Mouse (Mus musculus) ES-E14 (cell line): ENCODE results near the gene Lta. TPM values are rescaled to one million over a fixed set of nuclear protein-coding genes. Genes with fewer than 3 reads are reported as not detected.

Experiments used
- DNase-seq: peaks from one replicate; pipeline ENCODE4 v3.0.0-alpha.2; 2013; ENCODE audit warnings: low read depth, low spot score
- H3K27ac ChIP-seq: 2 replicates; pipeline ENCODE4 v1.5.1; 2012; ENCODE audit warnings: low read depth, mild to moderate bottlenecking, low read length, moderate library complexity, mixed read lengths; ENCODE audit not compliant: poor library complexity, insufficient read depth, severe bottlenecking
- H3K36me3 ChIP-seq: 2 replicates; pipeline ENCODE4 v1.6.1; 2012; ENCODE audit warnings: mild to moderate bottlenecking, low read length, moderate library complexity, mixed read lengths; ENCODE audit not compliant: control insufficient read depth, poor library complexity, insufficient read depth, severe bottlenecking
- H3K4me1 ChIP-seq, 2 experiments: fragments of 150-350 bp in 1 of 2; sonication (generic) in 1 of 2; 2 replicates each; pipeline ENCODE4 v1.6.1; 2012; ENCODE audit warnings: low read length in 2 of 2, mild to moderate bottlenecking in 1 of 2, mixed read lengths in 1 of 2; ENCODE audit not compliant: control insufficient read depth in 2 of 2, insufficient read depth in 2 of 2, poor library complexity in 1 of 2
- H3K4me3 ChIP-seq, 2 experiments: fragments of 150-350 bp in 1 of 2; sonication (generic) in 1 of 2; 2 replicates each; pipeline ENCODE4 v1.5.1; 2012; ENCODE audit warnings: low read length in 2 of 2, low read depth in 1 of 2, mild to moderate bottlenecking in 1 of 2, mixed read lengths in 1 of 2; ENCODE audit not compliant: insufficient read depth in 1 of 2, poor library complexity in 1 of 2, severe bottlenecking in 1 of 2
- H3K9ac ChIP-seq: 2 replicates; pipeline ENCODE4 v1.6.1; 2012; ENCODE audit warnings: low read depth, mild to moderate bottlenecking, low read length, mixed read lengths; ENCODE audit not compliant: poor library complexity, insufficient read depth, severe bottlenecking
- H3K9me3 ChIP-seq: fragments of 150-350 bp; sonication (generic); 2 replicates; pipeline ENCODE4 v1.6.1; 2012; ENCODE audit warnings: low read depth, mild to moderate bottlenecking, low read length; ENCODE audit not compliant: control insufficient read depth, insufficient read depth
- CHD2 ChIP-seq: IDR thresholded peaks from 2 replicates; pipeline ENCODE4 v1.6.1; 2014; ENCODE audit warnings: mild to moderate bottlenecking, low read depth, low read length, inconsistent platforms
- HCFC1 ChIP-seq: IDR thresholded peaks from 2 replicates; pipeline ENCODE4 v1.6.1; 2012; ENCODE audit warnings: low read length, inconsistent platforms, borderline replicate concordance; ENCODE audit not compliant: insufficient read depth
- MAFK ChIP-seq: IDR thresholded peaks from 2 replicates; pipeline ENCODE4 v1.6.1; 2014; ENCODE audit warnings: mild to moderate bottlenecking, low read depth, low read length, inconsistent platforms; ENCODE audit not compliant: insufficient read depth
- ZC3H11A ChIP-seq: IDR thresholded peaks from 2 replicates; pipeline ENCODE4 v1.6.1; 2012; ENCODE audit warnings: low read depth, mild to moderate bottlenecking, inconsistent platforms, low read length, borderline replicate concordance
- ZNF384 ChIP-seq: IDR thresholded peaks from 2 replicates; pipeline ENCODE4 v1.6.1; 2012; ENCODE audit warnings: low read depth, low read length, inconsistent platforms
- in situ Hi-C, 2 experiments: fragments of 600-800 bp; cut with MboI; formaldehyde crosslinking; loops; one replicate each; pipeline ENCODE4 v1.15.1; 2025; ENCODE audit warnings: low sequenced_read_pairs in 2 of 2, inconsistent platforms in 1 of 2; ENCODE audit not compliant: unreplicated experiment in 2 of 2
- total RNA-seq: library from RNA; depleted of rRNA; stranded (reverse); fragments of 300-350 nt; gene quantifications from 2 replicates; pipeline ENCODE4 v1.2.3, GENCODE M21; 2012

Gene Lta
- total RNA-seq, 1 experiment: 0.13 TPM

- DNase-seq: no peak
- in situ Hi-C loops: no loop called here
- Histone ChIP-seq H3K27ac (no peak overlapping the region), H3K4me3 (no peak overlapping the region), H3K9ac (no peak overlapping the region), H3K36me3 (peaks cover 94% of the 10 kb centered on the region), H3K9me3 (no peaks in the 10 kb centered on the region), H3K4me1 (peaks cover 2 to 27% of the 10 kb centered on the region in 2 experiments; a peak in 2 of 4 replicates)
- no peak for TF ChIP-seq CHD2
- no peak for TF ChIP-seq ZNF384
- TF ChIP-seq MAFK: no peak
- no peak for TF ChIP-seq ZC3H11A
- no peak for TF ChIP-seq HCFC1
These were observed 43.8 kb upstream of the Lta start for GRCm38 (mm10) chr17:35248986-35249385.

DNA sequence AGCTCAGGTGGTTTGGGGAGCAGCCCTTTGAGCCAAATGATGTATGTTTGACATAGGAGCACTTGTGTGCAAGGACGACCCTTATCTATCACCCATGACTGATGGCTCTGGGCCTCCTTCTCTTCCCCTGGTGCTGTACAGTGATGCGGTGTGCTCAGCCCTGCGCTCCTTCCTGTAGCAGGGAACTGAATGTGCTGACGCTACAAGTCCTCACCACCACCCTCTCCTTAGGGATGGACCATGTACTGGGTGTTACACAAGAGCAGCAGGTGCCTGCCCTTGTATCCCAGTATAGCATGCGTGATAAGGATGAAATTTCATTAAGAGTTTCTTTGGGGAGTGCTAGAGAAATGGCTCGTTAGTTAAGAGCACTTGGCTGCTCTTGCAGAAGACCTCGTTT lies 42.0 kb upstream of the Lta start:
- peaks cover 92% of the 10 kb centered on the region for H3K36me3 ChIP-seq
- H3K9me3 ChIP-seq: no peaks in the 10 kb centered on the region
- no peak for DNase-seq
- H3K9ac ChIP-seq: no peak overlapping the region
- in situ Hi-C loops: no loop called here
- TF ChIP-seq CHD2 (no peak), ZC3H11A (no peak), MAFK (no peak), HCFC1 (no peak), ZNF384 (no peak)
- H3K27ac ChIP-seq: no peak overlapping the region
- H3K4me3 ChIP-seq: no peak overlapping the region
- peaks cover 10 to 26% of the 10 kb centered on the region in 2 experiments; a peak in 2 of 4 replicates for H3K4me1 ChIP-seq

- H3K4me1 ChIP-seq: peaks cover 10 to 23% of the 10 kb centered on the region in 2 experiments; a peak in 2 of 4 replicates
- in situ Hi-C loops: no loop called here
These were observed 40.8 kb upstream of the Lta start for GRCm38 (mm10) chr17:35245731-35246623.

GRCm38 (mm10) chr17:35244999-35245398 lies 39.8 kb upstream of the Lta start:
- H3K27ac ChIP-seq: no peak overlapping the region
- no peaks in the 10 kb centered on the region for H3K9me3 ChIP-seq
- DNase-seq: no peak
- peaks cover 10 to 20% of the 10 kb centered on the region in 2 experiments; a peak in 2 of 4 replicates for H3K4me1 ChIP-seq
- no peak for TF ChIP-seq HCFC1
- no peak for TF ChIP-seq ZC3H11A
- no peak for TF ChIP-seq ZNF384
- no peak for TF ChIP-seq MAFK
- no peak for TF ChIP-seq CHD2
- in situ Hi-C loops: no loop called here
- H3K9ac ChIP-seq: 0 out of 2 replicates have a peak overlapping the region, but pooled peaks have one; percentile 17
- H3K36me3 ChIP-seq: peaks cover 72% of the 10 kb centered on the region
- H3K4me3 ChIP-seq: peak overlapping the region in 1 of 2 experiments; percentile 3; a peak in 1 of 4 replicates

More at GRCm38 (mm10) chr17:35245731-35246623, 40.8 kb upstream of the Lta start:
- Histone ChIP-seq H3K4me3 (no peak overlapping the region), H3K9ac (0 out of 2 replicates have a peak overlapping the region, but pooled peaks have one; percentile 8), H3K9me3 (no peaks in the 10 kb centered on the region), H3K36me3 (peaks cover 82% of the 10 kb centered on the region), H3K27ac (no peak overlapping the region)
- TF ChIP-seq MAFK: no peak
- TF ChIP-seq HCFC1: no peak
- no peak for TF ChIP-seq CHD2
- no peak for TF ChIP-seq ZC3H11A
- no peak for TF ChIP-seq ZNF384
- no peak for DNase-seq
